Mouse (Mus musculus) heart, adult 8-10 months (tissue): ENCODE measurements around the gene Rsph1. TPM values are rescaled to one million over a fixed set of nuclear protein-coding genes. Genes with fewer than 3 reads are reported as not detected.
A peak's percentile ranks its signal among the peaks of the same experiment; 100 is the strongest.

Source experiments
- DNase-seq: peaks from one replicate; pipeline ENCODE4 v3.0.0; 2022; ENCODE audit warnings: low spot score
- total RNA-seq, 4 experiments: library from RNA; stranded (reverse); gene quantifications; 2 replicates each; pipeline ENCODE4 v1.2.4; 2022

The Rsph1 gene
- total RNA-seq, 4 experiments from 2014 or later, result 0.59 to 1.3 (median 0.91) TPM

GRCm38 (mm10) chr17:31258310-31258865, 18.8 kb downstream of the Rsph1 start:
- no peak for DNase-seq

GRCm38 (mm10) chr17:31257898-31258297, 19.3 kb downstream of the Rsph1 start:
- no peak for DNase-seq

- DNase-seq, result no peak
Measured at GRCm38 (mm10) chr17:31257149-31257548, 20.0 kb downstream of the Rsph1 start.

GRCm38 (mm10) chr17:31254463-31254931, 22.7 kb downstream of the Rsph1 start:
- peak; percentile 72 for DNase-seq

GRCm38 (mm10) chr17:31253951-31254350, 23.2 kb downstream of the Rsph1 start:
- no peak for DNase-seq

GRCm38 (mm10) chr17:31247144-31247543, 30.0 kb downstream of the Rsph1 start:
- DNase-seq, result no peak

- DNase-seq, result peak; percentile 42
Measured at GRCm38 (mm10) chr17:31245321-31245720, 31.9 kb downstream of the Rsph1 start.

- DNase-seq, result no peak
Measured at GRCm38 (mm10) chr17:31242764-31243163, 34.4 kb downstream of the Rsph1 start.

GRCm38 (mm10) chr17:31241156-31241555, 36.0 kb downstream of the Rsph1 start:
- DNase-seq, result no peak

GRCm38 (mm10) chr17:31238234-31239020, 38.8 kb downstream of the Rsph1 start:
- no peak for DNase-seq

GRCm38 (mm10) chr17:31235915-31236314, 41.3 kb downstream of the Rsph1 start:
- no peak for DNase-seq

GRCm38 (mm10) chr17:31232251-31233010, 44.8 kb downstream of the Rsph1 start:
- DNase-seq, result no peak

GRCm38 (mm10) chr17:31231780-31232179, 45.4 kb downstream of the Rsph1 start:
- DNase-seq, result no peak

GRCm38 (mm10) chr17:31226931-31227330, 50.3 kb downstream of the Rsph1 start:
- no peak for DNase-seq

GRCm38 (mm10) chr17:31226368-31226767, 50.8 kb downstream of the Rsph1 start:
- DNase-seq, result no peak

GRCm38 (mm10) chr17:31224591-31224990, 52.6 kb downstream of the Rsph1 start:
- DNase-seq, result no peak

- no peak for DNase-seq
Measured at GRCm38 (mm10) chr17:31223835-31224234, 53.3 kb downstream of the Rsph1 start.

GRCm38 (mm10) chr17:31222810-31223310, 54.3 kb downstream of the Rsph1 start:
- no peak for DNase-seq

GRCm38 (mm10) chr17:31216068-31216955, 60.9 kb downstream of the Rsph1 start:
- no peak for DNase-seq

- DNase-seq, result no peak
Measured at GRCm38 (mm10) chr17:31211881-31212280, 65.3 kb downstream of the Rsph1 start.

- DNase-seq, result no peak
Measured at GRCm38 (mm10) chr17:31210299-31210698, 66.9 kb downstream of the Rsph1 start.
